Mouse (Mus musculus) gastrocnemius, postnatal 36 days (tissue): ENCODE measurements around the gene Creb5. TPM values are rescaled to one million over a fixed set of nuclear protein-coding genes. Genes with fewer than 3 reads are reported as not detected.

Experiments used
- DNase-seq, 2 experiments: peaks; one replicate each; pipeline ENCODE4 v3.0.0; 2022
- intact Hi-C: fragments of 180-260 bp; cut with DNase I; formaldehyde crosslinking; loops from one replicate; pipeline ENCODE4 v1.15.1; 2025
- total RNA-seq, 2 experiments: library from RNA; stranded (reverse); gene quantifications; 2 replicates each; pipeline ENCODE4 v1.2.3; 2021

The Creb5 gene
- total RNA-seq, 2 experiments from 2014 or later, result 7.1 to 7.8 TPM

DNA sequence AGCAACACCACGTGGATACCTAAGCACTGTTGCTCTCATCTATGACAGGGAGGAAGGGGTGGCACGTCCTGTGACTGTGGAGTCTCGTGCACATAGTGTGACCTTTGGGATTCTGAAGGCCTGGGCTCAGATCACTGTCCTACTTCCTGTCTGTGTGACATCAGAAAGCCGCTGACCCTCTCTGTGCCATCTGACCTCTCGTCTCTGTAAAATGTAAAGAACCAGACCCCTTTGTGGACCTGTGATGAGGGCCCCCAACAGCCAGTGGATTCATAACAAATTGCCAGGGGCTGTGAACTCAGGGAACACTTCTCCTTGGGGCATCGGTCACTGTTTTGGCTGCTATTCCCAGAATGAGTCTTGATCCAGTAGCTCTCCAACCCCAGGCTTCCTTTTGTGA lies 289.8 kb downstream of the Creb5 start:
- DNase-seq, result no peak
- intact Hi-C loops, result no loop called here

DNA sequence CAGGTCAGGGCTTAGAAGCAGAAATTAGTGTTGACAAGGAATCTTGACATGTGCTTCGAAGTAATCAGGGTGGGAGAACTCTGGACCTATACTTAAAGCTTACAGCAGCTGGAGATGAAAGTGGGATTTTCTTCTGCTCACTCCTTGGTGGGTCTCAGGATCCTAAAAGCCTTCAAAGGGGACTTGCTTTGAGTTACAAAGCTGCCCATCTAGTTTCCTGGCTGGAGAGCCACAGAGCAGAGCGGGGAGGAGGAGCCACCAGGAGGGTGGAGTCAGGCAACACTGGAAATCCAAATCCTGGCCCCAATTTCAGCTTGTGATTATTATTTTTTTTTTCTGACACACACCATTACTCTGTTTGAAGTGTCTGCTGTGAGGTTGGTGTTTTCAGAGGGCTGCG lies 290.7 kb downstream of the Creb5 start:
- intact Hi-C loops, result no loop called here
- DNase-seq, result no peak

- intact Hi-C loops, result no loop called here
- DNase-seq, result no peak
These were observed 293.3 kb downstream of the Creb5 start for GRCm38 (mm10) chr6:53580346-53580745.

DNA sequence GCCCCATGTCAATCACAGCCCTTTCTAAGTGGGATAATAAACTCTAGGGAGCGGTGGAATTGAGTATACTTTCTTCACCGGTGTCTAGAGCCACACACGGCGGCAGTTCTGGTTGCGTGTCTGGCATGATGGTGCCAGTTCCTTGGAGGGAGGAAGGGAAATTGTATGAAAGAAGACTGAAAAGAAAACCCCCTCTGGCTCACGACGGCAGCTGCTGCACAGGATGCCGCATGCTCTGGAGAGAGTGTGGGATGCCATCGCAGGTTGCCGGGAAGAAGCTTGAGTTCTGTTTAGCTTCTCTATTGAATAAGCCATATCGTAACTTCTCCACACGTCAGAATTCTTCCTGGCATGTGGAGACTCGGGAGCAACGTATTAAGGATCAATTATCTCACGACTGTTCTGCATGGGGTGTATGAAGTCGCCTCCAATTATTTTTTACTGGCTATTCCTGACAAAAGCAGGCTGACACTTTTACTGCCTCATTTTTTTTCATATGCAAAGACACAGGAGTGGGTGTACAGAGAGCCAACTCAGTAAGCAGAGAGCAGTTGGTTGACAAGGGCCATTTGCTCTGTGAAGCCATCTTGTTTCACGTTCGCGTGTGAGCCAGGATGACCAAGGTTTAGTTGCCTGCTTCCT lies 296.3 kb downstream of the Creb5 start:
- no peak for DNase-seq
- intact Hi-C loops, result no loop called here

GRCm38 (mm10) chr6:53584718-53585405 lies 297.8 kb downstream of the Creb5 start:
- intact Hi-C loops, result loop anchor here (1.0 kb wide), 1 partner anchor 129 kb away; no protein-coding TSS in a partner anchor

GRCm38 (mm10) chr6:53589746-53590145 lies 302.7 kb downstream of the Creb5 start:
- intact Hi-C loops, result no loop called here
- no peak for DNase-seq

More at GRCm38 (mm10) chr6:53584718-53585405, 297.8 kb downstream of the Creb5 start:
- no peak for DNase-seq

- no peak for DNase-seq
- intact Hi-C loops, result no loop called here
These were observed 305.2 kb downstream of the Creb5 start for GRCm38 (mm10) chr6:53592230-53592629.

DNA sequence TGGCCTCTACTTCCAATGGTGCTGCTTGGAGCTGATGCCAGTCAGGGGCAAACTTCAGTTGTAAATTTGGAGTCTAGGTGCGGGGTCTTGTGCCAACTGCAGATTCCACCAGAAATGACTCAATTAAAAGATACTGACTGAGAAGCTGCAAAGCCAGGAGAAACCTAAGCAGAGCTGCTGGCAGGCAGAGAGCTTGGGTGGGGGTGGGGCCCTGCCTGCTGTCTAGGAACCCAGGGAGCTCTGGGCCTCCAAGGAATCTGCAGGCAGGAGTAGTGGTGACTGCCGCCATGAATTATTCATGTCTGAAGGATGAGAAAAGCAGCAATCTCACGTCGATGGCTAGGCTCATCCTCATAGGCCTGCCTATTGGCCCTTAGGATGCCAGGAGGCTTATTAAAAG lies 306.5 kb downstream of the Creb5 start:
- intact Hi-C loops, result no loop called here
- no peak for DNase-seq

DNA sequence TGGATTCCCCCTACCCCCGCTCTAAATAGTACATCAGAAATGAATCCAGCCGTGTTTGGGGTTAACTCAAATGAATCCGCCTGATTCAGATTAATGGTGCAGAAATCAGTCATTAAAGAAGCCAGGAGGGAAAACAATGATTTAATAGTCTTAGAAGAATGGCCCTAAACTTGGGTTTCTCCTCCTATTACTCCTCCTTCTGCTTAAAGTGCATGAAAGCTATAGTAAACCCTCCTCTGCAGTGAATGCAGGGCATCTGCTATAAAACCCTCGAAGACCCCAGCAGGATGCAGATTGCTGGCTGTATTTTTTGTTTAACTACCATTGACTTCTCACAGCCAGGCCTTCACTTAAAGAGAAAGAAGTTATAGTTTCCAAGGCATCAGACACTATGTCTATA lies 307.2 kb downstream of the Creb5 start:
- intact Hi-C loops, result no loop called here
- no peak for DNase-seq

- DNase-seq, result no peak
- intact Hi-C loops, result no loop called here
These were observed 309.3 kb downstream of the Creb5 start for GRCm38 (mm10) chr6:53596402-53596801.

DNA sequence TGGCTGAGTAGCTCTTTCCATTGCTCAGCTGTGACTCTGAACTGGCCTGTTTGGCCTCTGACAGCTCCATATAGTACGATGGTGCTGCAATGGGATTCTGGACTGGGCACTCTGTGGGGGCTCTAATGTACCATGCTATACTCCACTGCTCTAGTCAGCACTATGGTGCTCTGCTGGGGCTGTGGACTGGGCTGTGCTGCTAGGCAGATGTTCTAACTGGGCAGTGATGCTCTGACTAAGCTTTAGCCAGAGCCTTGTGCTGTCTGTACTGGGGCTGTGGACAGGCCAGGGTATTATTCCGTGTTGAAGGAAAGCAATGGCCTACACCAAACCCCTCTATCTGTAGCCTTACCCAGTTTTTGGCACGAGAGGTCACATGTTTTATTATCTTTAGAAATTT lies 316.0 kb downstream of the Creb5 start:
- intact Hi-C loops, result no loop called here
- DNase-seq, result no peak

DNA sequence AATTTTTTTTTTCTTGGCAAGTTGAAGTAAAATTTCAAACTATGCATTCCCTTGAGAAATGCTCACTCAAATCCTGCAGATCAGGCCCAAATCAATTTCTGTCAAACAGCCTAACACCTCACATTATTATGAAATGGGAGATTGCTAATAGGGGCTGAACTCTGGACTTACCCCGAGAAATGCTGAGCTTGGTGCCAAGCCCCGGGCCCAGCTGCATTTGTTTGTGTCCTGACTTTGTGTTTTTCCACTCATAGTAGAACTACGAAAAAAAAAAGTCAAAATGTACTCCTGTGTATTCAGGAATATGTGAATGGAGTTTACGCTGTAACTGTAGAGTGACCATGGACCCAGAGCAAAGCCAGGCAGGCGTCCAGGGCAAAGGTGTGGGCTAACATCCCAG lies 316.6 kb downstream of the Creb5 start:
- peak in 1 of 2 experiments; percentile 49 for DNase-seq
- intact Hi-C loops, result no loop called here

DNA sequence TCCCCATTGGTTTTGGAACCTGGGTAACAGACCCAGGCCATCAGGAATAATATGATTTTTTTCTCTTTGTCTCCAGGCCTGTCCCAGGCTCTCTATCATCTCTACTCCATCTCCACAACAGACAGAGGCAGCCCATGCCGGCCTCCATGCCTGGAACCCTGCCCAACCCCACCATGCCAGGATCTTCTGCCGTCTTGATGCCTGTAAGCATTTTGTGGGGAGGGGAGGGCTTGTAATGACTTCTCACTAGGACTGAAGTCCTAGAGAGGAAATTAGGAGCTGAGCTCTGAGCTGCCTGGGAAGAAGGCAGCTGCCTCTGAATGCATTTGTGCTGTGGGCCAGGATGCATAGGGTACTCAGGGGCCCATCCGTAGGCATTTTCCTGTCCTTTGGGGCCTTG lies 317.3 kb downstream of the Creb5 start:
- intact Hi-C loops, result no loop called here
- no peak for DNase-seq

GRCm38 (mm10) chr6:53605184-53605583 lies 318.1 kb downstream of the Creb5 start:
- intact Hi-C loops, result no loop called here
- DNase-seq, result no peak

GRCm38 (mm10) chr6:53611451-53611945 lies 324.4 kb downstream of the Creb5 start:
- no peak for DNase-seq
- intact Hi-C loops, result no loop called here

- no peak for DNase-seq
- intact Hi-C loops, result no loop called here
These were observed 325.6 kb downstream of the Creb5 start for GRCm38 (mm10) chr6:53612681-53613080.

GRCm38 (mm10) chr6:53615440-53616211 lies 328.6 kb downstream of the Creb5 start:
- DNase-seq, result no peak
- intact Hi-C loops, result no loop called here

DNA sequence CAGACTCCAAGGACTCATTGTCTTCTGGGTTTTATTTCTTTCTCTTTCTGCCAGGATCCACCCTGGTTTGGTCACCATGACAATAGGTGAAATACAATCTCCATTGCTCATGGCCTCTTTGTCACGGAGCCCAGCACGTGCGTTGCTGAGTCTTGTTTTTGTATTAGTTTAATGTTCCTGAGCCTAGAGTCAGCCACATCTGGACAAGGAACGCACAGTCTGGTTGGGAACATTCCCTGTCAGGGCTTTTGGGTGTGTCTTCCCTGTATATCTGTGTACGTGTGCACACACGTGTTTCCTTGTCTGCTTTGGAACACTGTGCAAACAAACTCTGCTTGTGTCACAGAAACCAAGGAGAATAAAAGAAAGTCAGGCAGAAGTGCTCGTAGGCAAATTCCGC lies 331.1 kb downstream of the Creb5 start:
- intact Hi-C loops, result no loop called here
- peak; percentile 53 to 72 for DNase-seq

GRCm38 (mm10) chr6:53619676-53620075 lies 332.6 kb downstream of the Creb5 start:
- DNase-seq, result no peak
- intact Hi-C loops, result no loop called here

GRCm38 (mm10) chr6:53621295-53621694 lies 334.2 kb downstream of the Creb5 start:
- no peak for DNase-seq
- intact Hi-C loops, result no loop called here
